Mouse (Mus musculus): ENCODE measurements at regions not wholly inside any gene's neighbourhood (a gene's known extent, or its start where the extent isn't known, plus 50 kb on each side); places are given as distances from the start of the nearest gene placed in this dataset.

- H3K4me3 ChIP-seq (replicated peaks in 1 of 3; ENCODE audit: low read depth in 2 of 3, low read length in 2 of 3, poor library complexity in 1 of 3) = no peak overlapping the region
- no peak overlapping the region for H3K9ac ChIP-seq (ENCODE audit: insufficient read depth, low read depth)
- H3K36me3 ChIP-seq (replicated peaks in 1 of 2; ENCODE audit: control insufficient read depth in 1 of 2, insufficient read depth in 1 of 2, low read length in 1 of 2) = no peaks in the 10 kb centered on the region
- TF ChIP-seq JUND (conservative IDR thresholded peaks at IDR 0.05; ENCODE audit: low read depth, low read length) = no peak
- no peak for DNase-seq (ENCODE audit: extremely low read depth)
- no peak overlapping the region for H3K27ac ChIP-seq (ENCODE audit: insufficient read depth, low read depth)
- H3K4me2 ChIP-seq (ENCODE audit: insufficient read depth, low read depth, poor library complexity, severe bottlenecking) = no peak overlapping the region
- no peaks in the 10 kb centered on the region for H3K79me2 ChIP-seq (replicated peaks; ENCODE audit: control insufficient read depth, extremely low read depth, insufficient read depth, poor library complexity, severe bottlenecking)
- in situ Hi-C loops (cut with MboI; ENCODE audit: low pct_ligation_motif_present, low pct_unique_long_range_greater_than_20kb, low sequenced_read_pairs) = no loop called here
- H3K4me1 ChIP-seq (ENCODE audit: control insufficient read depth in 1 of 2, insufficient read depth in 2 of 2) = no peaks in the 10 kb centered on the region
- dilution Hi-C loops (cut with MboI; ENCODE audit: extremely low pct_ligation_motif_present, extremely low pct_unique_long_range_greater_than_20kb, low sequenced_read_pairs) = no loop called here
- H3K27me3 ChIP-seq (replicated peaks) = peaks cover 51% of the 10 kb centered on the region
- H3K9me3 ChIP-seq (replicated peaks; ENCODE audit: low read length) = peaks cover 2% of the 10 kb centered on the region
These were observed 397.6 kb downstream of the Tns1 start for GRCm38 (mm10) chr1:73726658-73727057.

- dilution Hi-C loops (cut with MboI; ENCODE audit: extremely low pct_ligation_motif_present, extremely low pct_unique_long_range_greater_than_20kb, low sequenced_read_pairs) = no loop called here
- no peak overlapping the region for H3K27ac ChIP-seq (ENCODE audit: insufficient read depth, low read depth)
- TF ChIP-seq ZNF384 (IDR thresholded peaks at IDR 0.05; ENCODE audit: low read depth, low read length) (no peak), MXI1 (IDR thresholded peaks at IDR 0.05; ENCODE audit: low read depth, low read length) (no peak), MAX (IDR thresholded peaks at IDR 0.05; ENCODE audit: low read length) (no peak), TCF12 (IDR thresholded peaks at IDR 0.05; ENCODE audit: low read depth, low read length) (no peak), CHD1 (IDR thresholded peaks at IDR 0.05; ENCODE audit: low read depth, low read length) (no peak), POLR2A (IDR thresholded peaks at IDR 0.05; ENCODE audit: low read depth, low read length) (no peak), ETS1 (conservative IDR thresholded peaks at IDR 0.05; ENCODE audit: low read depth, low read length) (no peak), GABPA (IDR thresholded peaks at IDR 0.05; ENCODE audit: insufficient replicate concordance, low read depth, low read length) (no peak), E2F4 (IDR thresholded peaks at IDR 0.05; ENCODE audit: insufficient replicate concordance, low read depth, low read length) (no peak), USF2 (conservative IDR thresholded peaks at IDR 0.05; ENCODE audit: low read depth, low read length) (no peak), ZKSCAN1 (IDR thresholded peaks at IDR 0.05; ENCODE audit: borderline replicate concordance, low read depth, low read length) (no peak), POLR2AphosphoS2 (IDR thresholded peaks at IDR 0.05; ENCODE audit: low read depth, low read length) (no peak), MYC (IDR thresholded peaks at IDR 0.05; ENCODE audit: low read depth, low read length) (no peak), SMC3 (IDR thresholded peaks at IDR 0.05; ENCODE audit: low read depth, low read length) (no peak), NELFE (IDR thresholded peaks at IDR 0.05; ENCODE audit: low read depth, low read length) (no peak), BHLHE40 (IDR thresholded peaks at IDR 0.05; ENCODE audit: low read depth, low read length) (no peak), IRF4 (IDR thresholded peaks at IDR 0.05; ENCODE audit: low read depth, low read length) (no peak), USF1 (IDR thresholded peaks at IDR 0.05; ENCODE audit: low read depth, low read length) (no peak)
- in situ Hi-C loops (cut with MboI; ENCODE audit: low pct_ligation_motif_present, low pct_unique_long_range_greater_than_20kb, low sequenced_read_pairs) = no loop called here
- no peaks in the 10 kb centered on the region for H3K79me2 ChIP-seq (replicated peaks; ENCODE audit: control insufficient read depth, extremely low read depth, insufficient read depth, poor library complexity, severe bottlenecking)
- H3K36me3 ChIP-seq (replicated peaks in 1 of 2; ENCODE audit: control insufficient read depth in 1 of 2, insufficient read depth in 1 of 2, low read length in 1 of 2) = no peaks in the 10 kb centered on the region
- no peaks in the 10 kb centered on the region for H3K4me1 ChIP-seq (ENCODE audit: control insufficient read depth in 1 of 2, insufficient read depth in 2 of 2)
- no peak overlapping the region for H3K4me3 ChIP-seq (replicated peaks in 1 of 3; ENCODE audit: low read depth in 2 of 3, low read length in 2 of 3, poor library complexity in 1 of 3)
- DNase-seq (ENCODE audit: extremely low read depth) = no peak
- H3K4me2 ChIP-seq (ENCODE audit: insufficient read depth, low read depth, poor library complexity, severe bottlenecking) = no peak overlapping the region
- peaks cover 2% of the 10 kb centered on the region for H3K9me3 ChIP-seq (replicated peaks; ENCODE audit: low read length)
- no peak overlapping the region for H3K9ac ChIP-seq (ENCODE audit: insufficient read depth, low read depth)
- peaks cover 51% of the 10 kb centered on the region for H3K27me3 ChIP-seq (replicated peaks)
These were observed 398.8 kb downstream of the Tns1 start for GRCm38 (mm10) chr1:73725486-73725885.
